15 mouse cellular contexts compared by ENCODE assay signal in genomic region chr10:13422121-13422520, GRCm38 (mm10).
"Had no signal": no experiment of that assay in that cellular context is flagged by ENCODE, and none has a peak within 500 bp of the region (broad histone marks: within the 10 kb centered on the region; RNA-seq: fewer than 3 reads in every experiment).

No protein-coding gene starts in this region.

- H3K9ac ChIP-seq: kidney, embryonic 15.5 days; limb, embryonic 13.5 days; liver, embryonic 15.5 days; lung, embryonic 14.5 days; midbrain, embryonic 12.5 days; stomach, embryonic 15.5 days had no signal

- H3K4me2 ChIP-seq: kidney, embryonic 15.5 days; limb, embryonic 13.5 days; liver, embryonic 15.5 days; lung, embryonic 14.5 days; midbrain, embryonic 12.5 days; stomach, embryonic 15.5 days had no signal

- H3K4me3 ChIP-seq: kidney, embryonic 15.5 days; limb, embryonic 13.5 days; liver, embryonic 15.5 days; midbrain, embryonic 12.5 days; stomach, embryonic 15.5 days had no signal

- H3K4me1 ChIP-seq: liver, embryonic 15.5 days; midbrain, embryonic 12.5 days; stomach, embryonic 15.5 days had no signal

- H3K27me3 ChIP-seq: kidney, embryonic 15.5 days; limb, embryonic 13.5 days; liver, embryonic 15.5 days; midbrain, embryonic 12.5 days; stomach, embryonic 15.5 days had no signal

- H3K36me3 ChIP-seq: kidney, embryonic 15.5 days; limb, embryonic 13.5 days; liver, embryonic 15.5 days; midbrain, embryonic 12.5 days; stomach, embryonic 15.5 days had no signal

- H3K27ac ChIP-seq: kidney, embryonic 15.5 days; limb, embryonic 13.5 days; liver, embryonic 15.5 days; midbrain, embryonic 12.5 days; stomach, embryonic 15.5 days had no signal

- DNase-seq: kidney, adult 18-20 months; kidney, postnatal 14 days; left cerebral cortex, postnatal 4 days; lung, embryonic 14.5 days; lung, postnatal 10 days; lung, postnatal 4 days; right cerebral cortex, postnatal 4 days; spleen, adult 18-20 months; thymus, adult 2 months; thymus, postnatal 25 days had no signal

- H3K9me3 ChIP-seq: kidney, embryonic 15.5 days; limb, embryonic 13.5 days; liver, embryonic 15.5 days; midbrain, embryonic 12.5 days; stomach, embryonic 15.5 days had no signal
